Mouse (Mus musculus): Measurements from ENCODE around the gene Setd5. TPM values are rescaled to one million over a fixed set of nuclear protein-coding genes. Genes with fewer than 3 reads are reported as not detected.
A peak's percentile ranks its signal among the peaks of the same experiment; 100 is the strongest.

Setd5 gene
- total RNA-seq (2021) (10 to 100 TPM; 31.1 to 33.5 TPM), polyA plus RNA-seq (2012; rRNA removed) (14.6 and 21.3 TPM in 2 replicates)
- long read RNA-seq, partial matches to known transcripts: 0 of 3 reads
- long read RNA-seq, other reads (novel, unspliced or antisense): 3 of 3 reads

DNA sequence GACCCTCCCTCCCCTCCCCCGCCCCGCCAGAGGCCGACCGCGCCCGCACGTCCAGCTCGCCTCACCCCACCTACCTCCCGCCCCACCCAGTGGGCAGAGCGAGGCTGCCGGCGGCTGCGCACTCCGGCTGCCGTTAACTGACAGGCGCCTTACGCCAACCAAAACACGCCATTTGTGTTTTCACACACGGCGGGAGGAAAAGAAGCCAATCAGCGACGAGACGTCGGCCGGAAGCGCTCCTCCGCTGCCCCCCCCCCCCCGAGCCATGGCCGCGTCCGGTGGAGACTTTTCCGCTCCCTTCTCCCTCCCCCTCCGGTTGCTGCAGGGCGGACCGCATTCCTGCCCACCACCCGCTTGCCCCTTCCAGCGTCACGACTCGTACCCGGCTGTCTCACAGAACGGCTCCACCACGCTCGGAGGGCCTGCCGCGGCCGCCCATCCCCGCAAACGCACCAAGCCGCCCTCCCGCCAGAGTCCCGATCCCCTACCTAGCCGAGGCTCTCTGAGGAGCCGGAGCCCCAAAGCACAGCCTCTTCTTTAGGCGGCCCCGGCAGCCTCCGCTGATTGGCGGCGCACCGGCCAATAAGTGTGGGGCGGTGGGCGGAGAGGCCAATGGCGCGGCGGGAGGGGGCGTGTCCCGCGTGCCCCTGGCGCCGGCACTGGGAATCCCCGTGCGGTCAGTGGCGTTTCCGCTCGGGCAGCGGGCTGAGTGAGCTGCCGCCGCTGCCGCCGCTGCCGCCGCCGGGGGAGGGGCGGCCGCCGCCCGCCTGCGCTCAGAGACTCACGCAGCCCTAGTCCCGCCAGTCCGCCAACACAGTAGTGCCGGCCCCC lies at the start of gene Setd5:
TSS of gene Setd5 (plus strand) at position 680 of the 831 bp plus-strand sequence.
- DNase-seq: peak; percentile 99 to 100
- Histone ChIP-seq H3K36me3 (ENCODE audit: control insufficient read depth, insufficient read depth, low read length) (peaks cover 41% of the 10 kb centered on the region), H3K4me1 (ENCODE audit: control insufficient read depth, insufficient read depth, low read length) (peaks cover 8% of the 10 kb centered on the region), H3K9ac (ENCODE audit: low read depth, low read length) (peak within 1 kb of the TSS; percentile 99), H3K27ac (peak within 1 kb of the TSS; percentile 100), H3K27me3 (ENCODE audit: control insufficient read depth, insufficient read depth, low read length) (no peaks in the 10 kb centered on the region), H3K79me2 (replicated peaks; ENCODE audit: control insufficient read depth, insufficient read depth, low read length) (peaks cover 2% of the 10 kb centered on the region), H3K4me3 (peak within 1 kb of the TSS; percentile 97)
- WGBS: under 1% methylated on average over 79 of the region's 91 CpGs
- intact Hi-C loops (cut with DNase I): loop anchor here (1.0 kb wide), 1 partner anchor 31 kb away; the partner anchor contains the start of gene Thumpd3
- TF ChIP-seq EP300 (IDR thresholded peaks at IDR 0.05; ENCODE audit: insufficient read depth, low read depth, low read length) (peak; percentile 68; the same call in 1 of the 2 replicates), CTCF (IDR thresholded peaks at IDR 0.05) (no peak), POLR2A (IDR thresholded peaks at IDR 0.05; ENCODE audit: insufficient read depth, low read depth, low read length) (peak; percentile 96)

DNA sequence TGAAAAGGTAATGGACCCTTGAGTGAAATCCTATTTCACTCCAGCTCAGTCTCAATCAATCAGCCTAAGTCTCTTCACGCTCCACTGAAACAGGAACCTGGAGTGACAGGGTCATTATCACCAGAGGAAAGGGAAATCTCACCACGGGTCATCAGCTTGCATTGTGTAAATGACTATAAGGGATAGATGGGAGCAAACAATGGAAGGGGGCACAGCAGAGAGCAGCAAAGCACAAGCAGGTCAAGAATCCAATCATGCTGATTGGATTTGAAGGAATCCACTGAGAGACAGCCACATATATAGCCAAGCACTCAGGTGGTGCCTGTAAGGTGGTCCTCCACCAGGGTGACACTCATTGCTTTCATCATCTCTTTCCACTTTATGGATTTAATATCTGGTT lies 49.7 kb upstream of the Setd5 start:
- Histone ChIP-seq H3K36me3 (ENCODE audit: control insufficient read depth, insufficient read depth, low read length) (no peaks in the 10 kb centered on the region), H3K4me1 (ENCODE audit: control insufficient read depth, insufficient read depth, low read length) (no peaks in the 10 kb centered on the region), H3K27me3 (ENCODE audit: control insufficient read depth, insufficient read depth, low read length) (no peaks in the 10 kb centered on the region), H3K9ac (ENCODE audit: low read depth, low read length) (no peak overlapping the region), H3K4me3 (no peak overlapping the region), H3K79me2 (replicated peaks; ENCODE audit: control insufficient read depth, insufficient read depth, low read length) (no peaks in the 10 kb centered on the region), H3K27ac (no peak overlapping the region)
- no peak for TF ChIP-seq CTCF (IDR thresholded peaks at IDR 0.05)
- no peak for TF ChIP-seq POLR2A (IDR thresholded peaks at IDR 0.05; ENCODE audit: insufficient read depth, low read depth, low read length)
- TF ChIP-seq EP300 (IDR thresholded peaks at IDR 0.05; ENCODE audit: insufficient read depth, low read depth, low read length): no peak
- intact Hi-C loops (cut with DNase I): no loop called here
- no peak for DNase-seq
- WGBS: 31% methylated on average over 2 of the region's 2 CpGs

DNA sequence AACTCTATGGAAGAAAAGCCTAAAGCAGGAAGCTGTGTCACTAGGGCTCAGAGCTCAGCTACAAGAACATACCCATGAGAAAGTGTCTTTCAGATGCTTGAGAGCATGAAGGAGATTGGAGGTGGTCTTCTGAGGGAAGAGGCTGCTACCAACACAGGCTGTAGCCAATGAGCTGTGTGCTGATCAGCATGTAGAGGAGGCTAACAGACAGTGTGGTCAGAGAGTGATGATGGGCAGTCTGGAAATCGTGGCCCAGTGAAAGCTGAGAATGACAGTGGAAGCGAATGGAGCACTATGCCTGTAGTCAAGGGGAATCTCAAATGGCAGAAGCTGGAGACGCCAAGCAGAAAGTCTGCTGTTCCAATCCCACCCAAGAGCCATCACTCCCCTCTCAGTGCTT lies 48.2 kb upstream of the Setd5 start:
- H3K79me2 ChIP-seq (replicated peaks; ENCODE audit: control insufficient read depth, insufficient read depth, low read length): no peaks in the 10 kb centered on the region
- no peak overlapping the region for H3K4me3 ChIP-seq
- no peaks in the 10 kb centered on the region for H3K27me3 ChIP-seq (ENCODE audit: control insufficient read depth, insufficient read depth, low read length)
- no peak overlapping the region for H3K9ac ChIP-seq (ENCODE audit: low read depth, low read length)
- no peaks in the 10 kb centered on the region for H3K36me3 ChIP-seq (ENCODE audit: control insufficient read depth, insufficient read depth, low read length)
- DNase-seq: no peak
- TF ChIP-seq EP300 (IDR thresholded peaks at IDR 0.05; ENCODE audit: insufficient read depth, low read depth, low read length) (no peak), CTCF (IDR thresholded peaks at IDR 0.05) (no peak), POLR2A (IDR thresholded peaks at IDR 0.05; ENCODE audit: insufficient read depth, low read depth, low read length) (no peak)
- WGBS: 61% methylated on average over 3 of the region's 3 CpGs
- H3K4me1 ChIP-seq (ENCODE audit: control insufficient read depth, insufficient read depth, low read length): no peaks in the 10 kb centered on the region
- intact Hi-C loops (cut with DNase I): no loop called here
- no peak overlapping the region for H3K27ac ChIP-seq

DNA sequence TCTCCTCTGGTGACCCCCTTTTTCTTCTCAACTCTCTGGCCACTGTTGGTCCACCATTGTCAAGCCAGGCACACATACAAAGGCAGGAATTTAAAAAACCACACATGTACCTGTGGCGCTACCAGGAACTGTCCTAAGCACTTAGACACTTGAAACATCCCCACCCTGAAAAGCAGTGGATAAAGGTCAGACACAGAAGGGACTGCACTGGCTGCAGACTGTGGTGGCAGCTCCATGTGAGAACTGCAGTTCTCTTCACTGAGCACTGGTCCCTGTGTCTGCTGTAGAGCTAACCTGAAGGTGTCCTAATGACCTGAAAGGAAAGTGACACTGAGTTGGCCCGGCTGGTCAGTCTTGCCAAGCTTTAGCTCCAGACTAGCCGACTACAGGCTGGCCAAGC lies 46.6 kb upstream of the Setd5 start:
- Histone ChIP-seq H3K9ac (ENCODE audit: low read depth, low read length) (no peak overlapping the region), H3K27ac (no peak overlapping the region), H3K36me3 (ENCODE audit: control insufficient read depth, insufficient read depth, low read length) (no peaks in the 10 kb centered on the region), H3K27me3 (ENCODE audit: control insufficient read depth, insufficient read depth, low read length) (no peaks in the 10 kb centered on the region), H3K4me3 (no peak overlapping the region), H3K79me2 (replicated peaks; ENCODE audit: control insufficient read depth, insufficient read depth, low read length) (no peaks in the 10 kb centered on the region), H3K4me1 (ENCODE audit: control insufficient read depth, insufficient read depth, low read length) (no peaks in the 10 kb centered on the region)
- intact Hi-C loops (cut with DNase I): no loop called here
- DNase-seq: no peak
- TF ChIP-seq POLR2A (IDR thresholded peaks at IDR 0.05; ENCODE audit: insufficient read depth, low read depth, low read length): no peak
- TF ChIP-seq CTCF (IDR thresholded peaks at IDR 0.05): no peak
- no peak for TF ChIP-seq EP300 (IDR thresholded peaks at IDR 0.05; ENCODE audit: insufficient read depth, low read depth, low read length)
- 63% methylated on average over 3 of the region's 3 CpGs for WGBS

DNA sequence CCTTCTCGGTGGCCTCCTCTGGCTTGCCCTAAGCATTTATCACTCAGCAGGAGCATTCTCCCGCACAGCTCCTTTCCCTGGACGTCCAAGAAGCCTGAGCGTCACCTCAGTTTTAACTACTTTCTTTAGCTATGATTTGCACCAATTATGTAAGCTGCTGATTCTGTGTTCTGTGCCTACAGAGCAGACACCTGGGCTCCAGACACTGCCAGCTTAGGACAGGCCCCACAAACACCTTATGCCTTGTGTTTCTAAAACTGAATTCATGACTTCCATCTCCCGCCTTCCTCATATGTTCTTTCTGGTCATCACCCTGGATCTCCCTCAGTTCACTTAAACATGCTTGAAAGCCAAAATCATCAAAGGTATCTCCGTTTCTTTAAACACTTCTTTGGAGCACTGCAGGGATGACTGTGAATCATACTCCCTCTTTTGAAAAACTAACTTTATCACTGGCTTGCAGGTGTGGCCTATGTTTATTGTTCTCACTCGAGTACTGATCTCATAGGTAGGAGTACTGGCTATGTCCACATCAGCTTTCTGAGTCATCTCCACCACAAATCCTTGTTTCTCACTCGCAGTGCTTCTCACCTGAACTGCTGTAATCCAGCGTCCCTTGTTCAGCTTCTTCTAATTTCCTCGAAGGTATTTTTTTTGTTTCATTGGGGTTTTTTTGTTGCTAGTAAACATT lies 46.0 kb upstream of the Setd5 start:
- intact Hi-C loops (cut with DNase I): no loop called here
- no peaks in the 10 kb centered on the region for H3K79me2 ChIP-seq (replicated peaks; ENCODE audit: control insufficient read depth, insufficient read depth, low read length)
- 70% methylated on average over 10 of the region's 10 CpGs for WGBS
- H3K36me3 ChIP-seq (ENCODE audit: control insufficient read depth, insufficient read depth, low read length): no peaks in the 10 kb centered on the region
- no peak for TF ChIP-seq CTCF (IDR thresholded peaks at IDR 0.05)
- no peak for TF ChIP-seq EP300 (IDR thresholded peaks at IDR 0.05; ENCODE audit: insufficient read depth, low read depth, low read length)
- TF ChIP-seq POLR2A (IDR thresholded peaks at IDR 0.05; ENCODE audit: insufficient read depth, low read depth, low read length): no peak
- no peaks in the 10 kb centered on the region for H3K4me1 ChIP-seq (ENCODE audit: control insufficient read depth, insufficient read depth, low read length)
- no peak for DNase-seq
- H3K27me3 ChIP-seq (ENCODE audit: control insufficient read depth, insufficient read depth, low read length): no peaks in the 10 kb centered on the region
- H3K27ac ChIP-seq: no peak overlapping the region
- H3K4me3 ChIP-seq: no peak overlapping the region
- no peak overlapping the region for H3K9ac ChIP-seq (ENCODE audit: low read depth, low read length)

Data from heart, adult 2 months (tissue).